Mouse (Mus musculus): Measurements from ENCODE around the gene Taf6. TPM values are rescaled to one million over a fixed set of nuclear protein-coding genes. Genes with fewer than 3 reads are reported as not detected.

Taf6 gene
- polyA plus RNA-seq, 1 experiment, result 52.7 TPM

- TF ChIP-seq POLR2A (IDR thresholded peaks at IDR 0.05; ENCODE audit: borderline replicate concordance, insufficient read depth, low read length) (peak; percentile 31; the same call in 1 of the 2 replicates), CTCF (IDR thresholded peaks at IDR 0.05; ENCODE audit: borderline replicate concordance, insufficient read depth, low read depth, low read length) (no peak)
- under 1% methylated on average over 47 of the region's 47 CpGs for WGBS
- no peaks in the 10 kb centered on the region for H3K27me3 ChIP-seq (ENCODE audit: control insufficient read depth, insufficient read depth, low read length)
- DNase-seq, result peak; percentile 97 to 98
- peak overlapping the region; percentile 79 for H3K4me3 ChIP-seq (replicated peaks; ENCODE audit: insufficient read depth, low read depth, low read length)
- H3K27ac ChIP-seq (ENCODE audit: insufficient read depth, low read length), result no peak overlapping the region
- H3K4me1 ChIP-seq (ENCODE audit: control insufficient read depth, insufficient read depth, low read length), result no peaks in the 10 kb centered on the region; the same call in 1 of the 2 replicates
Measured at GRCm38 (mm10) chr5:138170936-138171561, 16.2 kb downstream of the Taf6 start.

GRCm38 (mm10) chr5:138165594-138165993, 21.7 kb downstream of the Taf6 start:
- no peak overlapping the region for H3K4me3 ChIP-seq (replicated peaks; ENCODE audit: insufficient read depth, low read depth, low read length)
- no peaks in the 10 kb centered on the region for H3K27me3 ChIP-seq (ENCODE audit: control insufficient read depth, insufficient read depth, low read length)
- H3K4me1 ChIP-seq (ENCODE audit: control insufficient read depth, insufficient read depth, low read length), result 0 out of 2 replicates have a peak, but pooled peaks cover 5% of the 10 kb centered on the region
- no peak overlapping the region for H3K27ac ChIP-seq (ENCODE audit: insufficient read depth, low read length)
- no peak for TF ChIP-seq CTCF (IDR thresholded peaks at IDR 0.05; ENCODE audit: borderline replicate concordance, insufficient read depth, low read depth, low read length)
- no peak for TF ChIP-seq POLR2A (IDR thresholded peaks at IDR 0.05; ENCODE audit: borderline replicate concordance, insufficient read depth, low read length)
- 73% methylated on average over 8 of the region's 8 CpGs for WGBS
- no peak for DNase-seq

GRCm38 (mm10) chr5:138163610-138164009, 23.6 kb downstream of the Taf6 start:
- WGBS, result 46% methylated on average over 10 of the region's 10 CpGs
- no peak overlapping the region for H3K27ac ChIP-seq (ENCODE audit: insufficient read depth, low read length)
- H3K27me3 ChIP-seq (ENCODE audit: control insufficient read depth, insufficient read depth, low read length), result no peaks in the 10 kb centered on the region
- 0 out of 2 replicates have a peak, but pooled peaks cover 5% of the 10 kb centered on the region for H3K4me1 ChIP-seq (ENCODE audit: control insufficient read depth, insufficient read depth, low read length)
- no peak for TF ChIP-seq POLR2A (IDR thresholded peaks at IDR 0.05; ENCODE audit: borderline replicate concordance, insufficient read depth, low read length)
- no peak for TF ChIP-seq CTCF (IDR thresholded peaks at IDR 0.05; ENCODE audit: borderline replicate concordance, insufficient read depth, low read depth, low read length)
- no peak overlapping the region for H3K4me3 ChIP-seq (replicated peaks; ENCODE audit: insufficient read depth, low read depth, low read length)
- no peak for DNase-seq

- Histone ChIP-seq H3K4me1 (ENCODE audit: control insufficient read depth, insufficient read depth, low read length) (0 out of 2 replicates have a peak, but pooled peaks cover 5% of the 10 kb centered on the region), H3K27me3 (ENCODE audit: control insufficient read depth, insufficient read depth, low read length) (no peaks in the 10 kb centered on the region), H3K27ac (ENCODE audit: insufficient read depth, low read length) (no peak overlapping the region), H3K4me3 (replicated peaks; ENCODE audit: insufficient read depth, low read depth, low read length) (no peak overlapping the region)
- no peak for TF ChIP-seq CTCF (IDR thresholded peaks at IDR 0.05; ENCODE audit: borderline replicate concordance, insufficient read depth, low read depth, low read length)
- TF ChIP-seq POLR2A (IDR thresholded peaks at IDR 0.05; ENCODE audit: borderline replicate concordance, insufficient read depth, low read length), result no peak
- WGBS, result 64% methylated on average over 6 of the region's 6 CpGs
- no peak for DNase-seq
Measured at GRCm38 (mm10) chr5:138163046-138163445, 24.2 kb downstream of the Taf6 start.

- 0 out of 2 replicates have a peak, but pooled peaks cover 5% of the 10 kb centered on the region for H3K4me1 ChIP-seq (ENCODE audit: control insufficient read depth, insufficient read depth, low read length)
- peak; percentile 95 for DNase-seq
- H3K27me3 ChIP-seq (ENCODE audit: control insufficient read depth, insufficient read depth, low read length), result no peaks in the 10 kb centered on the region
- 1% methylated on average over 42 of the region's 42 CpGs for WGBS
- H3K4me3 ChIP-seq (replicated peaks; ENCODE audit: insufficient read depth, low read depth, low read length), result peak within 1 kb of the TSS; percentile 74
- TF ChIP-seq POLR2A (IDR thresholded peaks at IDR 0.05; ENCODE audit: borderline replicate concordance, insufficient read depth, low read length), result peak; percentile 75
- no peak for TF ChIP-seq CTCF (IDR thresholded peaks at IDR 0.05; ENCODE audit: borderline replicate concordance, insufficient read depth, low read depth, low read length)
- 0 out of 2 replicates have a peak within 1 kb of the TSS, but pooled peaks have one; percentile 6 for H3K27ac ChIP-seq (ENCODE audit: insufficient read depth, low read length)
Measured at GRCm38 (mm10) chr5:138160842-138161665, 26.2 kb downstream of the Taf6 start, which contains the start of gene Cops6. Gene Cops6 (plus strand): TSS chr5:138161071.

GRCm38 (mm10) chr5:138160224-138160762, 27.0 kb downstream of the Taf6 start:
- H3K27me3 ChIP-seq (ENCODE audit: control insufficient read depth, insufficient read depth, low read length), result no peaks in the 10 kb centered on the region
- H3K4me1 ChIP-seq (ENCODE audit: control insufficient read depth, insufficient read depth, low read length), result 0 out of 2 replicates have a peak, but pooled peaks cover 5% of the 10 kb centered on the region
- no peak overlapping the region for H3K4me3 ChIP-seq (replicated peaks; ENCODE audit: insufficient read depth, low read depth, low read length)
- no peak for TF ChIP-seq POLR2A (IDR thresholded peaks at IDR 0.05; ENCODE audit: borderline replicate concordance, insufficient read depth, low read length)
- no peak for TF ChIP-seq CTCF (IDR thresholded peaks at IDR 0.05; ENCODE audit: borderline replicate concordance, insufficient read depth, low read depth, low read length)
- no peak for DNase-seq
- 63% methylated on average over 7 of the region's 7 CpGs for WGBS
- no peak overlapping the region for H3K27ac ChIP-seq (ENCODE audit: insufficient read depth, low read length)

- Histone ChIP-seq H3K27me3 (ENCODE audit: control insufficient read depth, insufficient read depth, low read length) (no peaks in the 10 kb centered on the region), H3K4me3 (replicated peaks; ENCODE audit: insufficient read depth, low read depth, low read length) (peak within 1 kb of the TSS; percentile 93), H3K27ac (ENCODE audit: insufficient read depth, low read length) (peak within 1 kb of the TSS; percentile 75), H3K4me1 (ENCODE audit: control insufficient read depth, insufficient read depth, low read length) (no peaks in the 10 kb centered on the region; the same call in 1 of the 2 replicates)
- under 1% methylated on average over 31 of the region's 31 CpGs for WGBS
- TF ChIP-seq POLR2A (IDR thresholded peaks at IDR 0.05; ENCODE audit: borderline replicate concordance, insufficient read depth, low read length), result peak; percentile 69; the same call in 1 of the 2 replicates
- peak; percentile 89 for TF ChIP-seq CTCF (IDR thresholded peaks at IDR 0.05; ENCODE audit: borderline replicate concordance, insufficient read depth, low read depth, low read length)
- DNase-seq, result peak; percentile 87 to 95
Measured at GRCm38 (mm10) chr5:138155443-138155976, 31.7 kb downstream of the Taf6 start, which contains the start of gene Zfp113. Gene Zfp113 (minus strand): TSS chr5:138155744.

Measured in cerebellum, adult 2 months (tissue).